Mouse (Mus musculus) CH12.LX (cell line): Measurements from ENCODE around the gene Mctp1. TPM values are rescaled to one million over a fixed set of nuclear protein-coding genes. Genes with fewer than 3 reads are reported as not detected.

ENCODE experiments used
- DNase-seq: peaks from one replicate; pipeline ENCODE4 v3.0.0-alpha.2; 2013; ENCODE audit errors: extremely low read depth
- H3K27ac ChIP-seq: 2 replicates; pipeline ENCODE4 v1.5.1; 2012; ENCODE audit warnings: low read depth, mild to moderate bottlenecking, control low read depth, moderate library complexity; ENCODE audit not compliant: insufficient read depth
- H3K27me3 ChIP-seq: replicated peaks from 2 replicates; pipeline ENCODE3; 2012; ENCODE audit warnings: inconsistent platforms
- H3K36me3 ChIP-seq, 2 experiments: replicated peaks in 1 of 2; 2 replicates each; pipeline versions ENCODE3 to v1.6.1; 2012; ENCODE audit warnings: inconsistent platforms in 1 of 2, low read length in 1 of 2, mild to moderate bottlenecking in 1 of 2, mixed read lengths in 1 of 2, moderate library complexity in 1 of 2; ENCODE audit not compliant: control insufficient read depth in 1 of 2, insufficient read depth in 1 of 2
- H3K4me1 ChIP-seq, 2 experiments: 2 replicates each; pipeline ENCODE4 v1.6.1; 2012; ENCODE audit warnings: inconsistent platforms in 1 of 2, moderate library complexity in 1 of 2; ENCODE audit not compliant: insufficient read depth in 2 of 2, control insufficient read depth in 1 of 2
- H3K4me2 ChIP-seq: 2 replicates; pipeline ENCODE4 v1.6.1; 2012; ENCODE audit warnings: low read depth, mild to moderate bottlenecking, control low read depth; ENCODE audit not compliant: poor library complexity, insufficient read depth, severe bottlenecking
- H3K4me3 ChIP-seq, 3 experiments: fragments of 150-350 bp in 1 of 3; sonication (generic) in 1 of 3; replicated peaks in 1 of 3; 2 replicates each; pipeline versions ENCODE3 to v1.5.1; 2011 to 2012; ENCODE audit warnings: low read depth in 2 of 3, low read length in 2 of 3, mild to moderate bottlenecking in 2 of 3, moderate library complexity in 2 of 3, control low read depth in 1 of 3, improper control_type of control experiment in 1 of 3, inconsistent platforms in 1 of 3, mixed read lengths in 1 of 3; ENCODE audit not compliant: poor library complexity in 1 of 3
- H3K79me2 ChIP-seq: replicated peaks from 2 replicates; pipeline ENCODE4 v1.6.1; 2012; ENCODE audit warnings: mild to moderate bottlenecking, moderate library complexity; ENCODE audit not compliant: control insufficient read depth, poor library complexity, insufficient read depth, severe bottlenecking; ENCODE audit errors: extremely low read depth
- H3K9ac ChIP-seq: 2 replicates; pipeline ENCODE4 v1.6.1; 2012; ENCODE audit warnings: low read depth, mild to moderate bottlenecking, control low read depth, moderate library complexity; ENCODE audit not compliant: insufficient read depth
- H3K9me3 ChIP-seq: replicated peaks from 2 replicates; pipeline ENCODE3; 2012; ENCODE audit warnings: low read length, inconsistent platforms, mixed read lengths
- CHD2 ChIP-seq: IDR thresholded peaks from 2 replicates; pipeline ENCODE4 v1.6.1; 2011; ENCODE audit warnings: low read length, improper control_type of control experiment
- E2F4 ChIP-seq: IDR thresholded peaks from 2 replicates; pipeline ENCODE4 v1.6.1; 2011; ENCODE audit warnings: low read depth, low read length, improper control_type of control experiment; ENCODE audit not compliant: insufficient replicate concordance
- ELF1 ChIP-seq: IDR thresholded peaks from 2 replicates; pipeline ENCODE4 v1.6.1; 2014; ENCODE audit warnings: low read depth, mild to moderate bottlenecking, inconsistent platforms, low read length, improper control_type of control experiment
- EP300 ChIP-seq: IDR thresholded peaks from 2 replicates; pipeline ENCODE4 v1.6.1; 2011; ENCODE audit warnings: low read length, improper control_type of control experiment
- ETS1 ChIP-seq: conservative IDR thresholded peaks from 2 replicates; pipeline ENCODE4 v1.6.1; 2012; ENCODE audit warnings: low read depth, mild to moderate bottlenecking, inconsistent platforms, low read length, improper control_type of control experiment, moderate library complexity
- HCFC1 ChIP-seq: IDR thresholded peaks from 2 replicates; pipeline ENCODE4 v1.6.1; 2012; ENCODE audit warnings: low read depth, mild to moderate bottlenecking, inconsistent platforms, low read length, improper control_type of control experiment
- IRF4 ChIP-seq: IDR thresholded peaks from 2 replicates; pipeline ENCODE4 v1.6.1; 2014; ENCODE audit warnings: low read depth, mild to moderate bottlenecking, inconsistent platforms, low read length, improper control_type of control experiment
- JUND ChIP-seq: conservative IDR thresholded peaks from 2 replicates; pipeline ENCODE4 v1.6.1; 2011; ENCODE audit warnings: low read depth, low read length, improper control_type of control experiment
- KAT2A ChIP-seq: IDR thresholded peaks from 2 replicates; pipeline ENCODE4 v1.6.1; 2012; ENCODE audit warnings: low read length, improper control_type of control experiment, inconsistent platforms; ENCODE audit not compliant: insufficient replicate concordance
- MAFK ChIP-seq: IDR thresholded peaks from 2 replicates; pipeline ENCODE4 v1.6.1; 2011; ENCODE audit warnings: low read length, improper control_type of control experiment; ENCODE audit not compliant: insufficient replicate concordance
- MAX ChIP-seq: IDR thresholded peaks from 2 replicates; pipeline ENCODE4 v1.6.1; 2011; ENCODE audit warnings: low read length, improper control_type of control experiment
- MEF2A ChIP-seq: IDR thresholded peaks from 2 replicates; pipeline ENCODE4 v1.6.1; 2014; ENCODE audit warnings: low read depth, mild to moderate bottlenecking, inconsistent platforms, low read length, improper control_type of control experiment, borderline replicate concordance
- MYC ChIP-seq: IDR thresholded peaks from 2 replicates; pipeline ENCODE4 v1.6.1; 2011; ENCODE audit warnings: low read depth, mild to moderate bottlenecking, improper control_type of control experiment, low read length
- NRF1 ChIP-seq: IDR thresholded peaks from 2 replicates; pipeline ENCODE4 v1.6.1; 2014; ENCODE audit warnings: low read depth, mild to moderate bottlenecking, inconsistent platforms, low read length, improper control_type of control experiment, moderate library complexity
- POLR2AphosphoS2 ChIP-seq: IDR thresholded peaks from 2 replicates; pipeline ENCODE4 v1.6.1; 2011; ENCODE audit warnings: low read depth, low read length, improper control_type of control experiment
- TBP ChIP-seq: conservative IDR thresholded peaks from 2 replicates; pipeline ENCODE4 v1.6.1; 2011; ENCODE audit warnings: low read depth, low read length, improper control_type of control experiment
- TCF12 ChIP-seq: IDR thresholded peaks from 2 replicates; pipeline ENCODE4 v1.6.1; 2014; ENCODE audit warnings: low read depth, mild to moderate bottlenecking, inconsistent platforms, low read length, improper control_type of control experiment
- UBTF ChIP-seq: IDR thresholded peaks from 2 replicates; pipeline ENCODE4 v1.6.1; 2012; ENCODE audit warnings: low read depth, mild to moderate bottlenecking, inconsistent platforms, low read length, improper control_type of control experiment, moderate library complexity
- USF2 ChIP-seq: conservative IDR thresholded peaks from 2 replicates; pipeline ENCODE4 v1.6.1; 2011; ENCODE audit warnings: low read depth, low read length, improper control_type of control experiment
- ZC3H11A ChIP-seq: IDR thresholded peaks from 2 replicates; pipeline ENCODE4 v1.6.1; 2012; ENCODE audit warnings: low read depth, mild to moderate bottlenecking, inconsistent platforms, low read length, improper control_type of control experiment
- ZNF384 ChIP-seq: IDR thresholded peaks from 2 replicates; pipeline ENCODE4 v1.6.1; 2012; ENCODE audit warnings: low read depth, low read length, improper control_type of control experiment, inconsistent platforms
- dilution Hi-C: fragments of 300-500 bp; cut with MboI; formaldehyde crosslinking; loops from 2 replicates; pipeline ENCODE4 v1.14.3; 2020; ENCODE audit warnings: low sequenced_read_pairs; ENCODE audit not compliant: extremely low pct_unique_long_range_greater_than_20kb, extremely low pct_ligation_motif_present
- in situ Hi-C: fragments of 300-500 bp; cut with MboI; formaldehyde crosslinking; loops from 3 replicates; pipeline ENCODE4 v1.14.3; 2019; ENCODE audit warnings: low sequenced_read_pairs, low pct_ligation_motif_present, low pct_unique_long_range_greater_than_20kb, mixed read lengths
- polyA plus RNA-seq: library from polyadenylated mRNA; unstranded; fragments of >175 nt; gene quantifications from 2 replicates; pipeline ENCODE4 v1.2.1, GENCODE M21; 2012; ENCODE audit warnings: low read depth; ENCODE audit not compliant: insufficient read length
- total RNA-seq, 2 experiments: library from RNA; depleted of rRNA; stranded (reverse); fragments of 300-350 nt in 1 of 2; fragments of >200 nt in 1 of 2; gene quantifications; 2 replicates each; pipeline ENCODE4 v1.2.3; 2012 to 2014

Mctp1 gene
- total and polyA plus RNA-seq, 3 experiments: 3.0 to 5.3 (median 3.7) TPM

GRCm38 (mm10) chr13:77029594-77029993 is 645.3 kb downstream of the Mctp1 start:
- Histone ChIP-seq H3K27ac (no peak overlapping the region), H3K4me2 (no peak overlapping the region), H3K9me3 (no peaks in the 10 kb centered on the region), H3K27me3 (no peaks in the 10 kb centered on the region), H3K4me1 (peaks cover 0 to 4% of the 10 kb centered on the region in 2 experiments; a peak in 1 of 4 replicates), H3K36me3 (peaks cover 0 to 3% of the 10 kb centered on the region in 2 experiments), H3K79me2 (no peaks in the 10 kb centered on the region), H3K9ac (no peak overlapping the region), H3K4me3 (no peak overlapping the region)
- dilution Hi-C loops (no loop called here), in situ Hi-C loops (no loop called here)
- no peak for DNase-seq
- TF ChIP-seq POLR2AphosphoS2: no peak
- no peak for TF ChIP-seq IRF4
- no peak for TF ChIP-seq E2F4
- TF ChIP-seq EP300: peak; percentile 21; the same call in 1 of the 2 replicates
- TF ChIP-seq CHD2: no peak
- TF ChIP-seq UBTF: no peak
- TF ChIP-seq MEF2A: no peak
- no peak for TF ChIP-seq HCFC1
- TF ChIP-seq TBP: no peak

GRCm38 (mm10) chr13:77043375-77043774 is 659.0 kb downstream of the Mctp1 start:
- H3K4me1 ChIP-seq: no peaks in the 10 kb centered on the region
- TF ChIP-seq MAX (no peak), CHD2 (no peak), ETS1 (no peak), MAFK (no peak), KAT2A (no peak), ELF1 (no peak), NRF1 (no peak), ZNF384 (no peak), USF2 (no peak), MYC (no peak), ZC3H11A (no peak), TCF12 (no peak), JUND (no peak), IRF4 (no peak)
- peaks cover 3 to 23% of the 10 kb centered on the region in 2 experiments for H3K36me3 ChIP-seq
- no peak overlapping the region for H3K9ac ChIP-seq
- H3K27me3 ChIP-seq: no peaks in the 10 kb centered on the region
- DNase-seq: no peak
- H3K4me3 ChIP-seq: no peak overlapping the region
- H3K27ac ChIP-seq: no peak overlapping the region
- dilution Hi-C loops: no loop called here
- no peaks in the 10 kb centered on the region for H3K9me3 ChIP-seq
- no peak overlapping the region for H3K4me2 ChIP-seq
- no peaks in the 10 kb centered on the region for H3K79me2 ChIP-seq
- in situ Hi-C loops: no loop called here
